Mouse (Mus musculus): ENCODE results near the gene Cfap43. TPM values are rescaled to one million over a fixed set of nuclear protein-coding genes. Genes with fewer than 3 reads are reported as not detected.

Cfap43 gene
- polyA plus RNA-seq, 1 experiment from 2014 or later, result 0.15 TPM

DNA sequence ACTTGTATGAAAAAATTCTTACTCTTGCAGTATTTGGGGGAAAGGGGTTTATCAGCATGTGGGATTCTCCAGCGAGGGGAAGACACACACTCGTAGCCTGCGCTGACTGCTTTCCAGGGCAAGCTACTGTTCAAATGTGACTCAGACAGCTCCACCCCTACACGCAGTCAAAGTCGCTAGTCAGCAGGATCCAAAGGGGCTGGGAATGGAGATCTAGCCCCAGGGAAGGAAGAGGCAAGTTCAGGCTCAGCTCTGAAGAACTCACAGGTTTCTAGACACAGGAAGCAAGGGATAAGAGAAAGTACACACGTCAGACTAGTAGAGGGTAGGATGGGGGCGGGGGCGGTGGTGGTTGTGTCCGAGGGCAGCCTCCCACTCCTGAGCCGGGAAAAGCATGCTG lies 18.5 kb downstream of the Cfap43 start:
- Histone ChIP-seq H3K27ac (replicated peaks) (no peak overlapping the region), H3K9me3 (no peaks in the 10 kb centered on the region), H3K36me3 (peaks cover 51% of the 10 kb centered on the region), H3K9ac (no peak overlapping the region), H3K4me1 (peaks cover 50% of the 10 kb centered on the region), H3K4me3 (no peak overlapping the region), H3K4me2 (no peak overlapping the region), H3K27me3 (replicated peaks) (no peaks in the 10 kb centered on the region)
- ATAC-seq (ENCODE audit: extremely low read depth, insufficient number of reproducible peaks, low FRiP score, low TSS enrichment), result no peak
- WGBS, result 73% methylated on average over 10 of the region's 10 CpGs

- Histone ChIP-seq H3K4me2 (no peak overlapping the region), H3K27ac (replicated peaks) (no peak overlapping the region), H3K27me3 (replicated peaks) (no peaks in the 10 kb centered on the region), H3K9me3 (no peaks in the 10 kb centered on the region), H3K4me3 (no peak overlapping the region), H3K9ac (no peak overlapping the region), H3K4me1 (peaks cover 45% of the 10 kb centered on the region), H3K36me3 (peaks cover 56% of the 10 kb centered on the region)
- ATAC-seq (ENCODE audit: extremely low read depth, insufficient number of reproducible peaks, low FRiP score, low TSS enrichment), result no peak
- WGBS, result 68% methylated on average over 6 of the region's 6 CpGs
Measured at GRCm38 (mm10) chr19:47900012-47900411, 19.1 kb downstream of the Cfap43 start.

GRCm38 (mm10) chr19:47898472-47899079 lies 20.5 kb downstream of the Cfap43 start:
- H3K27ac ChIP-seq (replicated peaks), result no peak overlapping the region
- H3K4me1 ChIP-seq, result peaks cover 37% of the 10 kb centered on the region
- H3K4me2 ChIP-seq, result no peak overlapping the region
- no peak for ATAC-seq (ENCODE audit: extremely low read depth, insufficient number of reproducible peaks, low FRiP score, low TSS enrichment)
- peaks cover 71% of the 10 kb centered on the region for H3K36me3 ChIP-seq
- no peak overlapping the region for H3K4me3 ChIP-seq
- H3K27me3 ChIP-seq (replicated peaks), result no peaks in the 10 kb centered on the region
- no peaks in the 10 kb centered on the region for H3K9me3 ChIP-seq
- WGBS, result 71% methylated on average over 8 of the region's 8 CpGs
- H3K9ac ChIP-seq, result no peak overlapping the region

- peaks cover 29% of the 10 kb centered on the region for H3K4me1 ChIP-seq
- H3K27me3 ChIP-seq (replicated peaks), result no peaks in the 10 kb centered on the region
- H3K4me2 ChIP-seq, result no peak overlapping the region
- peaks cover 51% of the 10 kb centered on the region for H3K36me3 ChIP-seq
- no peaks in the 10 kb centered on the region for H3K9me3 ChIP-seq
- H3K9ac ChIP-seq, result no peak overlapping the region
- no peak for ATAC-seq (ENCODE audit: extremely low read depth, insufficient number of reproducible peaks, low FRiP score, low TSS enrichment)
- WGBS, result 92% methylated on average over 6 of the region's 6 CpGs
- no peak overlapping the region for H3K27ac ChIP-seq (replicated peaks)
- H3K4me3 ChIP-seq, result no peak overlapping the region
Measured at GRCm38 (mm10) chr19:47893092-47893491, 26.0 kb downstream of the Cfap43 start.

- no peak; the same call in 1 of the 2 replicates for ATAC-seq (ENCODE audit: extremely low read depth, insufficient number of reproducible peaks, low FRiP score, low TSS enrichment)
- H3K4me3 ChIP-seq, result no peak overlapping the region
- H3K9ac ChIP-seq, result no peak overlapping the region
- H3K4me2 ChIP-seq, result no peak overlapping the region
- H3K27me3 ChIP-seq (replicated peaks), result no peaks in the 10 kb centered on the region
- peaks cover 38% of the 10 kb centered on the region for H3K36me3 ChIP-seq
- no peaks in the 10 kb centered on the region for H3K9me3 ChIP-seq
- peaks cover 33% of the 10 kb centered on the region for H3K4me1 ChIP-seq
- WGBS, result 63% methylated on average over 11 of the region's 11 CpGs
- peak overlapping the region; percentile 63 for H3K27ac ChIP-seq (replicated peaks)
Measured at GRCm38 (mm10) chr19:47891562-47892312, 27.4 kb downstream of the Cfap43 start.

DNA sequence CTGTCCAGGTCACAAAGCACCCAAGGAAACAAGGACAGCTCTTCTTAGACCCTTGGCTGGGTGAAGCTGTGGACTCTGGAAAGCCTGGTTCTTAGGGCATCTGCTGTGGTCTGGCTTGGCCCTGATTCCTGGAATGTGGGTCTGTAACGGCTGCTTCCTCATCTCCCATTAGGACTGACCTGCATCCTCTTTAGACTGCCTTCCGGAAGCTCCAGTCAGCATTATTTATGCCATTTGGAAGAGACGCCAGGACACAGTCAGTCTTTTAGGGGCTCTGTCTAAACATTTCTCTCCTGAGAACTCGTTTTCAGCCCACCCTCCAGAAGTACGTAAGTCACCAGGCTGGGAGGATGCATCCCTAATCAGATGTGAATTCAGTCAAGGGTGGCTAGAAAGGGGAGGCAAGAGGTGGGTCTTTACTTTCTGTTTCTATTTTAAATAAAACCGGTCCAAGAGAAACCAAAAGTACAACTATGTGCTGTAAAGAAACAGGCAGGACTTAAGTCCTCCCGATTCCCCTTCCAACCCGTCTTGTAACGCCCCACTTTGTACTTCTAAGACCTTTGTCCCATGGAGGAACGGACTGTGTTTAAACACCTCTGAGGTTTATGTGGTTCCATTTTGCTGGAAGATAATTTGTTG lies 28.5 kb downstream of the Cfap43 start:
- no peak overlapping the region for H3K4me3 ChIP-seq
- peak overlapping the region; percentile 63 for H3K27ac ChIP-seq (replicated peaks)
- no peak overlapping the region for H3K4me2 ChIP-seq
- H3K4me1 ChIP-seq, result peaks cover 44% of the 10 kb centered on the region
- no peak for ATAC-seq (ENCODE audit: extremely low read depth, insufficient number of reproducible peaks, low FRiP score, low TSS enrichment)
- no peak overlapping the region for H3K9ac ChIP-seq
- H3K27me3 ChIP-seq (replicated peaks), result no peaks in the 10 kb centered on the region
- H3K36me3 ChIP-seq, result peaks cover 26% of the 10 kb centered on the region
- 59% methylated on average over 10 of the region's 10 CpGs for WGBS
- no peaks in the 10 kb centered on the region for H3K9me3 ChIP-seq

DNA sequence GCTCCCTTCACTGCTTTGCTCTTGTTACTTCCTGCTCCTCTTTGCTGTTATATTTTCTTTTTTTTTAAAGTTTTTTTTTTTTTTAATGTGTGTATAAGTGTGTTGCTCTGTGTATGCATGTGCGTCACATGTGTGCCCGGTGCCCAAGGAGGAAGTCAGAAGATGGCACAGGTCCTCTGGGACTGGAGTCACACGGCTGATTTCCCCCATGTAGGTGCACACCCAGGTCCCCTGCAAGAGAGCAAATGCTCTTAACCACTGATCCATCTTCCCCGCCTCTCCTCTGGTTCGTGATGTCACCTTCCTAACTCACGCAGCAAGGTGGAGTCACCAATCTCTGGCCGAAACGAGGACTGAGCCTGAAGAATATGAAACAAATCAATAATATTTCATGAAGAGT lies 31.1 kb downstream of the Cfap43 start:
- no peak for ATAC-seq (ENCODE audit: extremely low read depth, insufficient number of reproducible peaks, low FRiP score, low TSS enrichment)
- no peak overlapping the region for H3K4me3 ChIP-seq
- no peaks in the 10 kb centered on the region for H3K27me3 ChIP-seq (replicated peaks)
- H3K9me3 ChIP-seq, result no peaks in the 10 kb centered on the region
- 89% methylated on average over 8 of the region's 8 CpGs for WGBS
- no peak overlapping the region for H3K9ac ChIP-seq
- H3K4me2 ChIP-seq, result no peak overlapping the region
- H3K4me1 ChIP-seq, result peaks cover 69% of the 10 kb centered on the region
- H3K36me3 ChIP-seq, result peaks cover under 1% of the 10 kb centered on the region; the same call in 1 of the 2 replicates
- H3K27ac ChIP-seq (replicated peaks), result no peak overlapping the region

- no peaks in the 10 kb centered on the region for H3K27me3 ChIP-seq (replicated peaks)
- 0 out of 2 replicates have a peak overlapping the region, but pooled peaks have one; percentile 37 for H3K27ac ChIP-seq (replicated peaks)
- peaks cover 68% of the 10 kb centered on the region for H3K4me1 ChIP-seq
- H3K4me3 ChIP-seq, result no peak overlapping the region
- WGBS, result 82% methylated on average over 10 of the region's 10 CpGs
- ATAC-seq (ENCODE audit: extremely low read depth, insufficient number of reproducible peaks, low FRiP score, low TSS enrichment), result no peak
- no peak overlapping the region for H3K9ac ChIP-seq
- H3K36me3 ChIP-seq, result no peaks in the 10 kb centered on the region
- no peaks in the 10 kb centered on the region for H3K9me3 ChIP-seq
- no peak overlapping the region for H3K4me2 ChIP-seq
Measured at GRCm38 (mm10) chr19:47887417-47887816, 31.7 kb downstream of the Cfap43 start.

DNA sequence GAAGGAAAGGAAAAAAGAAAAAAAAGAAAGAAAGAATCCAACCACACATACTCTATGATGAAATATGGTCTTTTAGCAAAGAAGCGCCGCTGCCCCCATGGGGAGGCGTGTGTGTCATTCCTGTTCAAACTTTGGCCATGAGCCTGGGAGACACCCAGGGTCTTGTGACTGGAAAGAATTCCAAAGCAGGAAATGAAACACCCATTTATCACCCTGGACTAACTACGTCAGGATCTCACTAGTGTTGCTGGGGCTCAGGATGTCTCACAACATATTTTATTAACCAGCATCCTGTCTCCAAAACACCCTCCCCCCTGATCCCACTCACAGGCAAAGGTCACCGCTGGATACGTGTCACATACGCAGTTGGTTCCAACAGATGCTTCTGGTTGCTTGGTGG lies 32.5 kb downstream of the Cfap43 start:
- WGBS, result 44% methylated on average over 7 of the region's 7 CpGs
- H3K4me3 ChIP-seq, result no peak overlapping the region
- H3K27me3 ChIP-seq (replicated peaks), result no peaks in the 10 kb centered on the region
- peaks cover 60% of the 10 kb centered on the region for H3K4me1 ChIP-seq
- H3K9ac ChIP-seq, result no peak overlapping the region
- no peaks in the 10 kb centered on the region for H3K36me3 ChIP-seq
- no peaks in the 10 kb centered on the region for H3K9me3 ChIP-seq
- ATAC-seq (ENCODE audit: extremely low read depth, insufficient number of reproducible peaks, low FRiP score, low TSS enrichment), result no peak
- H3K4me2 ChIP-seq, result no peak overlapping the region
- peak overlapping the region; percentile 37; the same call in 1 of the 2 replicates for H3K27ac ChIP-seq (replicated peaks)

- 45% methylated on average over 11 of the region's 11 CpGs for WGBS
- Histone ChIP-seq H3K27me3 (replicated peaks) (no peaks in the 10 kb centered on the region), H3K9ac (peak overlapping the region; percentile 52; the same call in 1 of the 2 replicates), H3K4me1 (peaks cover 53% of the 10 kb centered on the region), H3K9me3 (no peaks in the 10 kb centered on the region), H3K4me2 (no peak overlapping the region), H3K4me3 (no peak overlapping the region), H3K36me3 (no peaks in the 10 kb centered on the region), H3K27ac (replicated peaks) (peak overlapping the region; percentile 73)
- no peak for ATAC-seq (ENCODE audit: extremely low read depth, insufficient number of reproducible peaks, low FRiP score, low TSS enrichment)
Measured at GRCm38 (mm10) chr19:47885886-47886285, 33.2 kb downstream of the Cfap43 start.

DNA sequence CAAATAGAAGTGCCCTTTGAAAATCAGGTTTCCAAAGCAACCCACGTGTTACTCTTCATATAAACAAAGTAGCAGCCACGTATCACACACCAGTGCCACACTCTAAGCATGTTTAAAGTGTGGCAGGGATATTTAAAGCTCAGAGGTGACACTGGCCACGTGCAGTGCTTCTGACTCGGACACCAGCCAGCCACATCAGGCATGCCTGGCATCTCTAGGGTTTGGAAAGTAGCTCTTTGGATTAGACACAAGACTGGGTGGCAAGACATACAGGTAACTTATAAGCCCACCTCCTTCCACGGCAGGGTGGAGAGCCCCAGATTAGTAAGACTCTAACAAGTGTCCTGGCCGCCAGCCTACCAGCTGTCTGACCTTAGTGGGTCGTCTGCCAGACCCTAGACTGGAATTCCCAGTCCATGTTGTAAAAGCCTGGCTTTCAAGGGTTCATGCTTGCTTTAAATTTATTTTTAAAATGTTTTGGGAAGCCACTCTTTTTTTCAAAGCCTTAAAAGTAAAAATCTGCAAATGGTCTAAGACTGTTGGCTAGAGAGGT lies 33.8 kb downstream of the Cfap43 start:
- ATAC-seq (ENCODE audit: extremely low read depth, insufficient number of reproducible peaks, low FRiP score, low TSS enrichment), result 0 out of 2 replicates have a peak, but pooled peaks have one; percentile 11
- Histone ChIP-seq H3K9ac (no peak overlapping the region), H3K36me3 (no peaks in the 10 kb centered on the region)

More for the DNA sequence above, 33.8 kb downstream of the Cfap43 start:
- peak overlapping the region; percentile 73 for H3K27ac ChIP-seq (replicated peaks)
- H3K4me2 ChIP-seq, result peak overlapping the region; percentile 30; the same call in 1 of the 2 replicates
- H3K4me3 ChIP-seq, result no peak overlapping the region
- no peaks in the 10 kb centered on the region for H3K27me3 ChIP-seq (replicated peaks)
- WGBS, result 27% methylated on average over 7 of the region's 7 CpGs
- no peaks in the 10 kb centered on the region for H3K9me3 ChIP-seq
- peaks cover 46% of the 10 kb centered on the region for H3K4me1 ChIP-seq

Measured in heart, embryonic 13.5 days (tissue).